Mouse (Mus musculus) megakaryocyte, embryonic 14.5 days (primary cell): ENCODE measurements at regions not wholly inside any gene's neighbourhood (a gene's known extent, or its start where the extent isn't known, plus 50 kb on each side); places are given as distances from the start of the nearest gene placed in this dataset.

Experiments used
- FLI1 ChIP-seq: IDR thresholded peaks from 2 replicates; pipeline ENCODE4 v1.6.1; 2012; ENCODE audit warnings: low read length, inconsistent platforms, mixed read lengths
- GATA1 ChIP-seq: IDR thresholded peaks from 3 replicates; pipeline ENCODE4 v1.6.1; 2012; ENCODE audit warnings: mixed read lengths, low read length, inconsistent platforms, borderline replicate concordance

DNA sequence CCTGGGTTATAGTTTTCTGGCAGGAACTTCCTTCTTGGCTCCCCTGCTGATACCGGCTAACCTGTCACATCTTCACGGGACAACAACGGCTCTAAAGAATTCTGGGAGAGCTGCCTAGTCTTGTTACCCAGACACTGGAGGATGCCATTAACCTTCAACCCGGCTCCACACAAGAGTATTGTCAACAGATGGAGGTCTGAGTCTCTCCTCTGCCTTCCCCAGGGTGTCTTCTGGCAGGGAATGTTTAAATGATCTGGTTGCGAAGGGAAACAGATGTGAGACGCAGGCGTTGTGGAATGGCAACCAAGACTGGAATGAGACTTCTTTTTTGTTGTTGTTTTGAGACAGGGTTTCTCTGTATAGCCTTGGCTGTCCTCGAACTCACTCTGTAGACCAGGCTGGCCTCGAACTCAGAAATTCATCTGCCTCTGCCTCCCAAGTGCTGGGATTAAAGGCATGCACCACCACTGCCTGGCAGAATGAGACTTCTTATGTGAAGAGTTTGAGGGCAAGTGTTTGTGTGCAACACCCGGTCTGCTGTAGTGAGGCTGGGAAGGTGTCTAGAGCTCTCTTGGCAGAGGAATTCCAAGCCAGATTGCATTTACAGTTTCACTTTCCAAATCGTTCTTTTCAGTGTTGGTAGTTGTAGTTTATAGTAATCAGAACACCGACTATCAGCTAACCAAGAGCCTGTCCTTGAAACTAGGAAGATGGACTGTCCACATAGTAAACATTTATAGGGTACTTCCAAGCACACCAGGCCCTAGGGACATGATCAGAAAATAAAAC, 188.2 kb upstream of the Krr1 start:
- TF ChIP-seq GATA1 (no peak), FLI1 (no peak)
